Mouse (Mus musculus): Measurements from ENCODE around the gene Med13l.

Gene Med13l

GRCm38 (mm10) chr5:118693996-118694395, 133.5 kb downstream of the Med13l start:
- DNase-seq (ENCODE audit: low read depth) = no peak

GRCm38 (mm10) chr5:118697073-118697472, 136.6 kb downstream of the Med13l start:
- no peak for DNase-seq (ENCODE audit: low read depth)

- DNase-seq (ENCODE audit: low read depth) = no peak
These were observed 140.5 kb downstream of the Med13l start for GRCm38 (mm10) chr5:118700978-118701377.

- no peak for DNase-seq (ENCODE audit: low read depth)
These were observed 142.2 kb downstream of the Med13l start for GRCm38 (mm10) chr5:118702674-118703073.

GRCm38 (mm10) chr5:118704148-118704547, 143.7 kb downstream of the Med13l start:
- DNase-seq (ENCODE audit: low read depth) = peak; percentile 31

GRCm38 (mm10) chr5:118704960-118705359, 144.5 kb downstream of the Med13l start:
- DNase-seq (ENCODE audit: low read depth) = no peak

GRCm38 (mm10) chr5:118706009-118706408, 145.5 kb downstream of the Med13l start:
- DNase-seq (ENCODE audit: low read depth) = no peak

- DNase-seq (ENCODE audit: low read depth) = no peak
These were observed 145.9 kb downstream of the Med13l start for GRCm38 (mm10) chr5:118706414-118706813.

- DNase-seq (ENCODE audit: low read depth) = no peak
These were observed 147.0 kb downstream of the Med13l start for GRCm38 (mm10) chr5:118707501-118707900.

GRCm38 (mm10) chr5:118708215-118708949, 147.9 kb downstream of the Med13l start:
- DNase-seq (ENCODE audit: low read depth) = peak; percentile 44

GRCm38 (mm10) chr5:118709847-118710251, 149.4 kb downstream of the Med13l start:
- no peak for DNase-seq (ENCODE audit: low read depth)

GRCm38 (mm10) chr5:118715518-118715917, 155.0 kb downstream of the Med13l start:
- DNase-seq (ENCODE audit: low read depth) = no peak

GRCm38 (mm10) chr5:118716295-118717271, 156.1 kb downstream of the Med13l start:
- DNase-seq (ENCODE audit: low read depth) = no peak

GRCm38 (mm10) chr5:118717456-118717855, 157.0 kb downstream of the Med13l start:
- DNase-seq (ENCODE audit: low read depth) = no peak

- no peak for DNase-seq (ENCODE audit: low read depth)
These were observed 157.6 kb downstream of the Med13l start for GRCm38 (mm10) chr5:118718070-118718469.

- DNase-seq (ENCODE audit: low read depth) = no peak
These were observed 160.9 kb downstream of the Med13l start for GRCm38 (mm10) chr5:118721416-118721815.

- no peak for DNase-seq (ENCODE audit: low read depth)
These were observed 161.4 kb downstream of the Med13l start for GRCm38 (mm10) chr5:118721848-118722247.

- no peak for DNase-seq (ENCODE audit: low read depth)
These were observed 162.0 kb downstream of the Med13l start for GRCm38 (mm10) chr5:118722456-118722855.

- DNase-seq (ENCODE audit: low read depth) = no peak
These were observed 164.9 kb downstream of the Med13l start for GRCm38 (mm10) chr5:118725425-118725824.

GRCm38 (mm10) chr5:118725886-118726505, 165.5 kb downstream of the Med13l start:
- DNase-seq (ENCODE audit: low read depth) = peak; percentile 55

- DNase-seq (ENCODE audit: low read depth) = no peak
These were observed 166.9 kb downstream of the Med13l start for GRCm38 (mm10) chr5:118727336-118727735.

GRCm38 (mm10) chr5:118732221-118732620, 171.7 kb downstream of the Med13l start:
- DNase-seq (ENCODE audit: low read depth) = no peak
